33 mouse cellular contexts compared by ENCODE assay signal in genomic region chr7:25919467-25919866, GRCm38 (mm10). TPM values are rescaled to one million over a fixed set of nuclear protein-coding genes. Genes with fewer than 3 reads are reported as not detected.
DNase-seq lines count a peak whose midpoint lies in the region; ATAC-seq and TF ChIP-seq lines count a peak whose summit lies in the region.
"Had no signal": no experiment of that assay in that cellular context is flagged by ENCODE, and none has a peak within 500 bp of the region (broad histone marks: within the 10 kb centered on the region; RNA-seq: fewer than 3 reads in every experiment).

No protein-coding gene starts in this region.

- no peak overlapping the region for H3K4me2 ChIP-seq in intestine, embryonic 15.5 days (replicated peaks)
- no peak overlapping the region for H3K4me2 ChIP-seq in intestine, postnatal 0 days (replicated peaks; ENCODE audit: low read depth)
- H3K4me2 ChIP-seq in liver, embryonic 12.5 days = no peak overlapping the region
- no peak overlapping the region for H3K4me2 ChIP-seq in intestine, embryonic 16.5 days (ENCODE audit: low read depth, low read length)
- H3K4me2 ChIP-seq: embryonic facial prominence, embryonic 13.5 days; forebrain, embryonic 12.5 days; forebrain, embryonic 15.5 days; heart, embryonic 13.5 days; hindbrain, embryonic 14.5 days had no signal

- TF ChIP-seq CTCF in intestine, postnatal 0 days (IDR thresholded peaks at IDR 0.05; ENCODE audit: low read depth) = no peak
- no peak for TF ChIP-seq CTCF in liver, adult 2 months (IDR thresholded peaks at IDR 0.05; ENCODE audit: low read depth, low read length)

- no peaks in the 10 kb centered on the region for H3K4me1 ChIP-seq in intestine, embryonic 15.5 days (replicated peaks)
- no peaks in the 10 kb centered on the region for H3K4me1 ChIP-seq in intestine, postnatal 0 days (replicated peaks; ENCODE audit: control insufficient read depth, insufficient read depth, low read length)
- H3K4me1 ChIP-seq in liver, adult 2 months (ENCODE audit: control insufficient read depth, insufficient read depth, low read length) = no peaks in the 10 kb centered on the region; the same call in 1 of the 2 replicates
- H3K4me1 ChIP-seq in liver, embryonic 12.5 days = no peaks in the 10 kb centered on the region
- H3K4me1 ChIP-seq in intestine, embryonic 16.5 days (ENCODE audit: control insufficient read depth, insufficient read depth, low read length) = no peaks in the 10 kb centered on the region
- H3K4me1 ChIP-seq: embryonic facial prominence, embryonic 10.5 days; embryonic facial prominence, embryonic 13.5 days; forebrain, embryonic 12.5 days; forebrain, embryonic 15.5 days; heart, embryonic 10.5 days; heart, embryonic 13.5 days had no signal

- 50% methylated on average over 1 of the region's 1 CpGs for WGBS in intestine, embryonic 15.5 days
- 37% methylated on average over 1 of the region's 1 CpGs for WGBS in intestine, postnatal 0 days
- WGBS in liver, adult 2 months = 20% methylated on average over 1 of the region's 1 CpGs
- 39% methylated on average over 1 of the region's 1 CpGs for WGBS in liver, embryonic 12.5 days (ENCODE audit: insufficient replicate concordance)
- 61% methylated on average over 1 of the region's 1 CpGs for WGBS in intestine, embryonic 16.5 days

- H3K36me3 ChIP-seq in intestine, embryonic 15.5 days = no peaks in the 10 kb centered on the region
- H3K36me3 ChIP-seq in intestine, postnatal 0 days (ENCODE audit: control insufficient read depth, insufficient read depth) = no peaks in the 10 kb centered on the region
- H3K36me3 ChIP-seq in liver, adult 2 months (ENCODE audit: control insufficient read depth, insufficient read depth, low read length) = no peaks in the 10 kb centered on the region
- no peaks in the 10 kb centered on the region for H3K36me3 ChIP-seq in liver, embryonic 12.5 days
- no peaks in the 10 kb centered on the region for H3K36me3 ChIP-seq in intestine, embryonic 16.5 days (ENCODE audit: control insufficient read depth, insufficient read depth, low read length)
- H3K36me3 ChIP-seq: embryonic facial prominence, embryonic 10.5 days; embryonic facial prominence, embryonic 13.5 days; forebrain, embryonic 12.5 days; forebrain, embryonic 15.5 days; heart, embryonic 10.5 days; heart, embryonic 13.5 days had no signal

- peak; percentile 92 for DNase-seq in liver, adult 2 months (ENCODE audit: extremely low read depth, low read depth, low spot score)
- DNase-seq in layer of hippocampus, postnatal 10 days (ENCODE audit: low spot score in 2 of 2) = no peak
- DNase-seq: adrenal gland, adult 8-10 months; adrenal gland, postnatal 25 days; cerebellum, adult 11-12 months; cerebellum, adult 8-10 months; cerebellum, postnatal 10 days; cerebellum, postnatal 36 days; embryo, embryonic 11 days; gastrocnemius, postnatal 10 days; gastrocnemius, postnatal 36 days; heart, adult 2 months; heart, postnatal 14 days; heart, postnatal 4 days had no signal

- no peak overlapping the region for H3K27ac ChIP-seq in intestine, embryonic 15.5 days
- no peak overlapping the region for H3K27ac ChIP-seq in intestine, postnatal 0 days (ENCODE audit: low read depth, low read length)
- no peak overlapping the region for H3K27ac ChIP-seq in liver, adult 2 months (replicated peaks; ENCODE audit: insufficient read depth, low read depth, low read length)
- H3K27ac ChIP-seq in liver, embryonic 12.5 days = no peak overlapping the region
- no peak overlapping the region for H3K27ac ChIP-seq in intestine, embryonic 16.5 days (ENCODE audit: low read length)
- H3K27ac ChIP-seq: embryonic facial prominence, embryonic 10.5 days; embryonic facial prominence, embryonic 13.5 days; forebrain, embryonic 12.5 days; forebrain, embryonic 15.5 days; heart, adult 2 months; heart, embryonic 10.5 days; heart, embryonic 13.5 days; hindbrain, embryonic 14.5 days had no signal

- H3K9ac ChIP-seq in intestine, embryonic 15.5 days = no peak overlapping the region
- no peak overlapping the region for H3K9ac ChIP-seq in intestine, postnatal 0 days (ENCODE audit: low read depth, low read length)
- no peak overlapping the region for H3K9ac ChIP-seq in liver, adult 2 months (ENCODE audit: low read depth, low read length)
- H3K9ac ChIP-seq in liver, embryonic 12.5 days = no peak overlapping the region
- no peak overlapping the region for H3K9ac ChIP-seq in intestine, embryonic 16.5 days (ENCODE audit: low read depth, low read length)
- H3K9ac ChIP-seq: embryonic facial prominence, embryonic 13.5 days; forebrain, embryonic 12.5 days; forebrain, embryonic 15.5 days; heart, embryonic 13.5 days; hindbrain, embryonic 14.5 days had no signal

- TF ChIP-seq POLR2A in liver, adult 2 months (IDR thresholded peaks at IDR 0.05; ENCODE audit: extremely low read depth, insufficient read depth, low read length) = no peak

- H3K27me3 ChIP-seq in intestine, embryonic 15.5 days (replicated peaks) = no peaks in the 10 kb centered on the region
- H3K27me3 ChIP-seq in intestine, postnatal 0 days (replicated peaks; ENCODE audit: control insufficient read depth, insufficient read depth, low read length) = no peaks in the 10 kb centered on the region
- peaks cover 7% of the 10 kb centered on the region for H3K27me3 ChIP-seq in liver, adult 2 months (ENCODE audit: control insufficient read depth, insufficient read depth, low read length)
- no peaks in the 10 kb centered on the region for H3K27me3 ChIP-seq in liver, embryonic 12.5 days (replicated peaks)
- no peaks in the 10 kb centered on the region for H3K27me3 ChIP-seq in intestine, embryonic 16.5 days (replicated peaks; ENCODE audit: control insufficient read depth, insufficient read depth, low read length)
- H3K27me3 ChIP-seq: embryonic facial prominence, embryonic 13.5 days; forebrain, embryonic 12.5 days; forebrain, embryonic 15.5 days; heart, embryonic 13.5 days had no signal

- H3K9me3 ChIP-seq in intestine, embryonic 15.5 days = no peaks in the 10 kb centered on the region
- H3K9me3 ChIP-seq in intestine, postnatal 0 days (ENCODE audit: control insufficient read depth) = no peaks in the 10 kb centered on the region
- H3K9me3 ChIP-seq in liver, embryonic 12.5 days (replicated peaks) = no peaks in the 10 kb centered on the region
- H3K9me3 ChIP-seq in intestine, embryonic 16.5 days (ENCODE audit: control insufficient read depth, low read length) = no peaks in the 10 kb centered on the region
- H3K9me3 ChIP-seq: embryonic facial prominence, embryonic 10.5 days; embryonic facial prominence, embryonic 13.5 days; forebrain, embryonic 12.5 days; heart, embryonic 10.5 days; heart, embryonic 13.5 days had no signal

- H3K4me3 ChIP-seq in intestine, embryonic 15.5 days (replicated peaks) = no peak overlapping the region
- no peak overlapping the region for H3K4me3 ChIP-seq in intestine, postnatal 0 days (ENCODE audit: low read depth, low read length)
- H3K4me3 ChIP-seq in liver, adult 2 months (ENCODE audit: insufficient read depth, low read depth, low read length) = no peak overlapping the region
- no peak overlapping the region for H3K4me3 ChIP-seq in liver, embryonic 12.5 days
- no peak overlapping the region for H3K4me3 ChIP-seq in intestine, embryonic 16.5 days (ENCODE audit: low read length)
- H3K4me3 ChIP-seq: embryonic facial prominence, embryonic 10.5 days; embryonic facial prominence, embryonic 13.5 days; erythroblast, embryonic 14.5 days; forebrain, embryonic 12.5 days; forebrain, embryonic 15.5 days; heart, adult 2 months; heart, embryonic 10.5 days; heart, embryonic 13.5 days had no signal

- peak; percentile 75 for ATAC-seq in intestine, embryonic 15.5 days
- no peak for ATAC-seq in intestine, postnatal 0 days
- no peak for ATAC-seq in liver, embryonic 12.5 days
- peak; percentile 74 for ATAC-seq in intestine, embryonic 16.5 days
- ATAC-seq: activated CD4-positive, CD25-positive, alpha-beta regulatory T cell, adult 4 months; forebrain, embryonic 15.5 days had no signal

- H3K79me2 ChIP-seq in liver, adult 2 months (ENCODE audit: control insufficient read depth, insufficient read depth, low read length) = no peaks in the 10 kb centered on the region

RNA-seq across cellular contexts. Expression of gene Cyp2b10, which starts 22.0 kb away (rescaled TPM):
- polyA plus RNA-seq in intestine, embryonic 15.5 days (2015; fragmentation: Nextera tagmentation; extraction: Ambion mirVana) = not detected in 2 replicates
- polyA plus RNA-seq in intestine, postnatal 0 days (2015; fragmentation: Nextera tagmentation; extraction: Ambion mirVana) = 0.13 and 0.29 TPM in 2 replicates
- 95.3 and 137 TPM in 2 replicates for total RNA-seq in liver, adult 2 months (2014; rRNA removed)
- 21.6 and 78.3 TPM in 2 replicates for polyA plus RNA-seq in liver, adult 2 months (2012; rRNA removed)
- 0.06 TPM in 1 of 2 replicates, not detected in the other for polyA plus RNA-seq in liver, embryonic 12.5 days (2016; fragmentation: Nextera tagmentation; extraction: Ambion mirVana)
- not detected in 2 replicates for polyA plus RNA-seq in intestine, embryonic 16.5 days (2015; fragmentation: Nextera tagmentation; extraction: Ambion mirVana)
- total RNA-seq in layer of hippocampus, postnatal 10 days (2021) = not detected
- total RNA-seq: ES-E14; gastrocnemius, adult 18-20 months; gastrocnemius, postnatal 10 days; gastrocnemius, postnatal 36 days; granulocyte monocyte progenitor cell, adult 5-6 weeks had no signal
- polyA plus RNA-seq: activated CD4-positive, CD25-positive, alpha-beta regulatory T cell, adult 4 months; brain, embryonic 14.5 days; embryonic facial prominence, embryonic 10.5 days; embryonic facial prominence, embryonic 13.5 days; erythroblast, embryonic 14.5 days; forebrain, embryonic 12.5 days; forebrain, embryonic 15.5 days; heart, embryonic 10.5 days; heart, embryonic 13.5 days; heart, embryonic 16.5 days; hindbrain, embryonic 11.5 days; hindbrain, embryonic 14.5 days had no signal

Comparison
In these comparisons a context has a peak if more than half of its experiments do, and no peak if none do; other contexts are left out.
1. ATAC-seq: peak in intestine, embryonic 15.5 days (single experiment) and intestine, embryonic 16.5 days (single experiment); none in intestine, postnatal 0 days (single experiment) and liver, embryonic 12.5 days (single experiment).
2. RNA of gene Cyp2b10, which starts 22.0 kb away (polyA plus RNA-seq): 21.6 to 78.3 TPM in liver, adult 2 months; 0.13 to 0.29 TPM in intestine, postnatal 0 days, 0.06 TPM in liver, embryonic 12.5 days, not detected in intestine, embryonic 15.5 days and not detected in intestine, embryonic 16.5 days; every median in the first group is over 10 times any median in the second.